Comparison of ENCODE assay signal across 10 mouse cellular contexts in genomic region chr3:52404636-52405035, GRCm38 (mm10).
DNase-seq lines count a peak whose midpoint lies in the region; ATAC-seq and TF ChIP-seq lines count a peak whose summit lies in the region.
"Had no signal": no experiment of that assay in that cellular context is flagged by ENCODE, and none has a peak within 500 bp of the region (broad histone marks: within the 10 kb centered on the region; RNA-seq: fewer than 3 reads in every experiment).

No protein-coding gene starts in this region.

- H3K9ac ChIP-seq in hindbrain, embryonic 13.5 days: no peak overlapping the region
- no peak overlapping the region for H3K9ac ChIP-seq in heart, adult 2 months (ENCODE audit: low read depth, low read length)
- H3K9ac ChIP-seq in lung, postnatal 0 days (replicated peaks; ENCODE audit: low read depth): no peak overlapping the region
- no peak overlapping the region for H3K9ac ChIP-seq in neural tube, embryonic 15.5 days (replicated peaks)

- intact Hi-C loops in heart, adult 2 months (cut with DNase I): loop anchor here (1.0 kb wide), 3 partner anchors 48 to 550 kb away; no protein-coding TSS in a partner anchor

- ATAC-seq in hindbrain, embryonic 13.5 days (ENCODE audit: low FRiP score): no peak
- peak; percentile 62 for ATAC-seq in lung, postnatal 0 days
- ATAC-seq in neural tube, embryonic 15.5 days (ENCODE audit: low FRiP score): no peak
- ATAC-seq: activated CD4-positive, CD25-positive, alpha-beta regulatory T cell, adult 4 months; midbrain, embryonic 16.5 days had no signal

- no peak for TF ChIP-seq POLR2A in heart, adult 2 months (IDR thresholded peaks at IDR 0.05; ENCODE audit: insufficient read depth, low read depth, low read length)

- TF ChIP-seq CTCF in heart, adult 2 months (IDR thresholded peaks at IDR 0.05): no peak
- peak; percentile 30; the same call in 1 of the 2 replicates for TF ChIP-seq CTCF in lung, postnatal 0 days (IDR thresholded peaks at IDR 0.05)

- no peak for DNase-seq in hindbrain, embryonic 10.5 days (ENCODE audit: low spot score)
- peak; percentile 62 to 70 for DNase-seq in heart, adult 2 months
- DNase-seq in kidney, adult 9 months: peak; percentile 70
- DNase-seq in lung, postnatal 0 days (ENCODE audit: low spot score): peak; percentile 50
- DNase-seq in cerebellum, adult 8-10 months: no peak
- no peak for DNase-seq in thymus, postnatal 14 days

- H3K4me2 ChIP-seq in hindbrain, embryonic 13.5 days: no peak overlapping the region
- H3K4me2 ChIP-seq in lung, postnatal 0 days (replicated peaks; ENCODE audit: low read depth, low read length): peak overlapping the region; percentile 30
- no peak overlapping the region for H3K4me2 ChIP-seq in neural tube, embryonic 15.5 days

- 0 out of 2 replicates have a peak overlapping the region, but pooled peaks have one; percentile 18 for H3K27ac ChIP-seq in hindbrain, embryonic 10.5 days
- H3K27ac ChIP-seq in hindbrain, embryonic 13.5 days: no peak overlapping the region
- peak overlapping the region; percentile 78 for H3K27ac ChIP-seq in heart, adult 2 months
- peak overlapping the region; percentile 51; the same call in 1 of the 2 replicates for H3K27ac ChIP-seq in lung, postnatal 0 days (ENCODE audit: low read length)
- no peak overlapping the region for H3K27ac ChIP-seq in neural tube, embryonic 15.5 days (replicated peaks)

- peaks cover 46% of the 10 kb centered on the region for H3K27me3 ChIP-seq in hindbrain, embryonic 10.5 days (ENCODE audit: insufficient read depth, poor library complexity, severe bottlenecking)
- H3K27me3 ChIP-seq in hindbrain, embryonic 13.5 days: peaks cover 29% of the 10 kb centered on the region
- H3K27me3 ChIP-seq in heart, adult 2 months (ENCODE audit: control insufficient read depth, insufficient read depth, low read length): no peaks in the 10 kb centered on the region
- no peaks in the 10 kb centered on the region for H3K27me3 ChIP-seq in lung, postnatal 0 days (replicated peaks; ENCODE audit: insufficient read depth, low read length)
- peaks cover 14% of the 10 kb centered on the region; the same call in 1 of the 2 replicates for H3K27me3 ChIP-seq in neural tube, embryonic 15.5 days (replicated peaks)

- no peak overlapping the region for H3K4me3 ChIP-seq in hindbrain, embryonic 10.5 days
- no peak overlapping the region for H3K4me3 ChIP-seq in hindbrain, embryonic 13.5 days
- no peak overlapping the region; the same call in 1 of the 2 replicates for H3K4me3 ChIP-seq in heart, adult 2 months
- H3K4me3 ChIP-seq in lung, postnatal 0 days (ENCODE audit: low read depth, low read length): no peak overlapping the region
- H3K4me3 ChIP-seq in neural tube, embryonic 15.5 days (replicated peaks): no peak overlapping the region

- peaks cover 28% of the 10 kb centered on the region for H3K4me1 ChIP-seq in hindbrain, embryonic 10.5 days (replicated peaks)
- H3K4me1 ChIP-seq in hindbrain, embryonic 13.5 days (replicated peaks): peaks cover 17% of the 10 kb centered on the region
- peaks cover 9% of the 10 kb centered on the region for H3K4me1 ChIP-seq in heart, adult 2 months (ENCODE audit: control insufficient read depth, insufficient read depth, low read length)
- peaks cover 6% of the 10 kb centered on the region; the same call in 1 of the 2 replicates for H3K4me1 ChIP-seq in lung, postnatal 0 days (ENCODE audit: insufficient read depth, low read depth, low read length)
- H3K4me1 ChIP-seq in neural tube, embryonic 15.5 days: peaks cover 17% of the 10 kb centered on the region

- WGBS in hindbrain, embryonic 10.5 days: 37% methylated on average over 4 of the region's 4 CpGs
- 48% methylated on average over 4 of the region's 4 CpGs for WGBS in hindbrain, embryonic 13.5 days
- WGBS in heart, adult 2 months: 32% methylated on average over 4 of the region's 4 CpGs
- 19% methylated on average over 4 of the region's 4 CpGs for WGBS in lung, postnatal 0 days
- WGBS in neural tube, embryonic 15.5 days: 38% methylated on average over 4 of the region's 4 CpGs

- 0 out of 2 replicates have a peak, but pooled peaks have one; percentile 31 for TF ChIP-seq EP300 in heart, adult 2 months (IDR thresholded peaks at IDR 0.05; ENCODE audit: insufficient read depth, low read depth, low read length)
- 0 out of 2 replicates have a peak, but pooled peaks have one; percentile 41 for TF ChIP-seq EP300 in lung, postnatal 0 days (IDR thresholded peaks at IDR 0.05)

- no peaks in the 10 kb centered on the region for H3K9me3 ChIP-seq in hindbrain, embryonic 10.5 days
- H3K9me3 ChIP-seq in hindbrain, embryonic 13.5 days: no peaks in the 10 kb centered on the region
- H3K9me3 ChIP-seq in lung, postnatal 0 days (ENCODE audit: low read length): no peaks in the 10 kb centered on the region
- no peaks in the 10 kb centered on the region for H3K9me3 ChIP-seq in neural tube, embryonic 15.5 days (replicated peaks)

- no peaks in the 10 kb centered on the region for H3K79me2 ChIP-seq in heart, adult 2 months (replicated peaks; ENCODE audit: control insufficient read depth, insufficient read depth, low read length)

- H3K36me3 ChIP-seq in hindbrain, embryonic 10.5 days: no peaks in the 10 kb centered on the region
- no peaks in the 10 kb centered on the region for H3K36me3 ChIP-seq in hindbrain, embryonic 13.5 days
- H3K36me3 ChIP-seq in heart, adult 2 months (ENCODE audit: control insufficient read depth, insufficient read depth, low read length): no peaks in the 10 kb centered on the region
- H3K36me3 ChIP-seq in lung, postnatal 0 days (ENCODE audit: insufficient read depth, low read length): no peaks in the 10 kb centered on the region
- no peaks in the 10 kb centered on the region for H3K36me3 ChIP-seq in neural tube, embryonic 15.5 days

Comparison
In these comparisons a context has a peak if more than half of its experiments do, and no peak if none do; other contexts are left out.
1. H3K27ac ChIP-seq: peak in hindbrain, embryonic 10.5 days (single experiment), heart, adult 2 months (single experiment) and lung, postnatal 0 days (single experiment); none in hindbrain, embryonic 13.5 days (single experiment) and neural tube, embryonic 15.5 days (single experiment).
2. DNase-seq: peak in heart, adult 2 months (2 of 2), kidney, adult 9 months (single experiment) and lung, postnatal 0 days (single experiment); none in hindbrain, embryonic 10.5 days (single experiment), cerebellum, adult 8-10 months (single experiment) and thymus, postnatal 14 days (single experiment).